Mouse (Mus musculus) liver, embryonic 15.5 days (tissue): ENCODE measurements around the gene Rasa3. TPM values are rescaled to one million over a fixed set of nuclear protein-coding genes. Genes with fewer than 3 reads are reported as not detected.

ENCODE experiments used
- ATAC-seq: fragments of 200-750 bp; cut with Nextera tagmentation; 2 replicates; pipeline ENCODE4 v1.8.0; 2017; ENCODE audit warnings: moderate number of reproducible peaks, mild to moderate bottlenecking, moderate library complexity; ENCODE audit not compliant: insufficient read depth
- H3K27ac ChIP-seq: fragments of 300-500 bp; sonication (generic); replicated peaks from 2 replicates; pipeline ENCODE4 v1.5.1; 2015; ENCODE audit warnings: mild to moderate bottlenecking, inconsistent platforms
- H3K27me3 ChIP-seq: fragments of 300-500 bp; sonication (generic); 2 replicates; pipeline ENCODE4 v1.6.1; 2015; ENCODE audit warnings: mild to moderate bottlenecking, inconsistent platforms
- H3K36me3 ChIP-seq: fragments of 300-500 bp; sonication (generic); replicated peaks from 2 replicates; pipeline ENCODE4 v1.6.1; 2015; ENCODE audit warnings: moderate library complexity, mild to moderate bottlenecking, inconsistent platforms
- H3K4me1 ChIP-seq: fragments of 300-500 bp; sonication (generic); replicated peaks from 2 replicates; pipeline ENCODE4 v1.6.1; 2015; ENCODE audit warnings: inconsistent platforms
- H3K4me2 ChIP-seq: fragments of 300-500 bp; sonication (generic); 2 replicates; pipeline ENCODE4 v1.6.1; 2015; ENCODE audit warnings: moderate library complexity, mild to moderate bottlenecking, inconsistent platforms
- H3K4me3 ChIP-seq: fragments of 300-500 bp; sonication (generic); replicated peaks from 2 replicates; pipeline ENCODE4 v1.5.1; 2015; ENCODE audit warnings: mild to moderate bottlenecking, inconsistent platforms
- H3K9ac ChIP-seq: fragments of 300-500 bp; sonication (generic); 2 replicates; pipeline ENCODE4 v1.6.1; 2015; ENCODE audit warnings: moderate library complexity, mild to moderate bottlenecking, inconsistent platforms
- H3K9me3 ChIP-seq: fragments of 300-500 bp; sonication (generic); replicated peaks from 2 replicates; pipeline ENCODE4 v1.6.1; 2016; ENCODE audit warnings: inconsistent platforms
- WGBS: fragments of 180-500 bp; shearing (Covaris S2); methylation state at CpG from one replicate; pipeline ENCODE4 v1.1.7; 2015; ENCODE audit warnings: mixed read lengths; ENCODE audit not compliant: insufficient replicate concordance; 5-methylcytosine and 5-hydroxymethylcytosine counted together
- polyA plus RNA-seq: library from polyadenylated mRNA; unstranded; fragments of >200 nt; fragmentation: Nextera tagmentation; extraction: Ambion mirVana; gene quantifications from 2 replicates; pipeline ENCODE4 v1.2.1, GENCODE M21; 2015

Gene Rasa3
- polyA plus RNA-seq, 1 experiment from 2014 or later: 16.4 TPM

- H3K4me3 ChIP-seq: no peak overlapping the region
- H3K36me3 ChIP-seq: peaks cover 10% of the 10 kb centered on the region; the same call in 1 of the 2 replicates
- H3K4me2 ChIP-seq: no peak overlapping the region
- no peaks in the 10 kb centered on the region for H3K27me3 ChIP-seq
- ATAC-seq: no peak
- H3K9ac ChIP-seq: no peak overlapping the region
- 74% methylated on average over 10 of the region's 10 CpGs for WGBS
- no peaks in the 10 kb centered on the region for H3K9me3 ChIP-seq
- H3K4me1 ChIP-seq: peaks cover 10% of the 10 kb centered on the region
- H3K27ac ChIP-seq: no peak overlapping the region
Measured at GRCm38 (mm10) chr8:13629351-13630090, 47.9 kb downstream of the Rasa3 start.

GRCm38 (mm10) chr8:13628067-13628466 is 49.3 kb downstream of the Rasa3 start:
- Histone ChIP-seq H3K9ac (no peak overlapping the region), H3K27me3 (no peaks in the 10 kb centered on the region), H3K4me2 (no peak overlapping the region), H3K4me1 (peaks cover 19% of the 10 kb centered on the region), H3K36me3 (peaks cover 10% of the 10 kb centered on the region; the same call in 1 of the 2 replicates), H3K27ac (no peak overlapping the region), H3K9me3 (no peaks in the 10 kb centered on the region), H3K4me3 (no peak overlapping the region)
- WGBS: 77% methylated on average over 9 of the region's 9 CpGs
- no peak for ATAC-seq

- H3K36me3 ChIP-seq: peaks cover 10% of the 10 kb centered on the region; the same call in 1 of the 2 replicates
- no peak for ATAC-seq
- no peak overlapping the region for H3K4me3 ChIP-seq
- H3K9me3 ChIP-seq: no peaks in the 10 kb centered on the region
- no peak overlapping the region for H3K27ac ChIP-seq
- 79% methylated on average over 5 of the region's 5 CpGs for WGBS
- H3K9ac ChIP-seq: no peak overlapping the region
- H3K4me1 ChIP-seq: peaks cover 17% of the 10 kb centered on the region
- H3K4me2 ChIP-seq: no peak overlapping the region
- H3K27me3 ChIP-seq: no peaks in the 10 kb centered on the region
Measured at GRCm38 (mm10) chr8:13627591-13627990, 49.8 kb downstream of the Rasa3 start.

GRCm38 (mm10) chr8:13626114-13626513 is 51.3 kb downstream of the Rasa3 start:
- 77% methylated on average over 10 of the region's 10 CpGs for WGBS
- no peak overlapping the region for H3K9ac ChIP-seq
- H3K9me3 ChIP-seq: no peaks in the 10 kb centered on the region
- no peak overlapping the region for H3K27ac ChIP-seq
- ATAC-seq: no peak
- no peak overlapping the region for H3K4me3 ChIP-seq
- H3K27me3 ChIP-seq: no peaks in the 10 kb centered on the region
- H3K4me1 ChIP-seq: peaks cover 9% of the 10 kb centered on the region; the same call in 1 of the 2 replicates
- H3K4me2 ChIP-seq: no peak overlapping the region
- H3K36me3 ChIP-seq: peaks cover 9% of the 10 kb centered on the region; the same call in 1 of the 2 replicates

GRCm38 (mm10) chr8:13625281-13625970 is 52.0 kb downstream of the Rasa3 start:
- no peak overlapping the region for H3K4me2 ChIP-seq
- H3K4me1 ChIP-seq: peaks cover 9% of the 10 kb centered on the region; the same call in 1 of the 2 replicates
- no peak for ATAC-seq
- H3K9ac ChIP-seq: no peak overlapping the region
- H3K4me3 ChIP-seq: no peak overlapping the region
- no peaks in the 10 kb centered on the region for H3K9me3 ChIP-seq
- H3K27me3 ChIP-seq: no peaks in the 10 kb centered on the region
- H3K36me3 ChIP-seq: peaks cover 5% of the 10 kb centered on the region; the same call in 1 of the 2 replicates
- H3K27ac ChIP-seq: no peak overlapping the region
- 66% methylated on average over 5 of the region's 5 CpGs for WGBS

- Histone ChIP-seq H3K4me2 (no peak overlapping the region), H3K9ac (no peak overlapping the region), H3K27me3 (no peaks in the 10 kb centered on the region), H3K9me3 (no peaks in the 10 kb centered on the region), H3K4me1 (peaks cover 9% of the 10 kb centered on the region; the same call in 1 of the 2 replicates), H3K36me3 (peaks cover 5% of the 10 kb centered on the region; the same call in 1 of the 2 replicates), H3K27ac (no peak overlapping the region), H3K4me3 (no peak overlapping the region)
- no peak for ATAC-seq
- 51% methylated on average over 11 of the region's 11 CpGs for WGBS
Measured at GRCm38 (mm10) chr8:13624863-13625262, 52.5 kb downstream of the Rasa3 start.

- no peak overlapping the region for H3K9ac ChIP-seq
- ATAC-seq: no peak
- no peak overlapping the region for H3K4me2 ChIP-seq
- no peaks in the 10 kb centered on the region for H3K9me3 ChIP-seq
- H3K27ac ChIP-seq: no peak overlapping the region
- H3K4me1 ChIP-seq: peaks cover 9% of the 10 kb centered on the region; the same call in 1 of the 2 replicates
- peaks cover 5% of the 10 kb centered on the region; the same call in 1 of the 2 replicates for H3K36me3 ChIP-seq
- H3K4me3 ChIP-seq: no peak overlapping the region
- no peaks in the 10 kb centered on the region for H3K27me3 ChIP-seq
- 42% methylated on average over 10 of the region's 10 CpGs for WGBS
Measured at GRCm38 (mm10) chr8:13623911-13624421, 53.4 kb downstream of the Rasa3 start.

GRCm38 (mm10) chr8:13623038-13623750 is 54.2 kb downstream of the Rasa3 start:
- Histone ChIP-seq H3K27ac (no peak overlapping the region), H3K9me3 (no peaks in the 10 kb centered on the region), H3K9ac (no peak overlapping the region), H3K27me3 (no peaks in the 10 kb centered on the region), H3K4me3 (no peak overlapping the region), H3K36me3 (peaks cover 5% of the 10 kb centered on the region; the same call in 1 of the 2 replicates), H3K4me1 (peaks cover 9% of the 10 kb centered on the region; the same call in 1 of the 2 replicates), H3K4me2 (no peak overlapping the region)
- WGBS: 59% methylated on average over 9 of the region's 9 CpGs
- no peak for ATAC-seq

GRCm38 (mm10) chr8:13620226-13620920 is 57.0 kb downstream of the Rasa3 start:
- Histone ChIP-seq H3K4me3 (no peak overlapping the region), H3K27me3 (no peaks in the 10 kb centered on the region), H3K4me1 (peaks cover 9% of the 10 kb centered on the region; the same call in 1 of the 2 replicates), H3K9me3 (no peaks in the 10 kb centered on the region), H3K4me2 (no peak overlapping the region), H3K36me3 (no peaks in the 10 kb centered on the region), H3K9ac (no peak overlapping the region), H3K27ac (no peak overlapping the region)
- WGBS: 73% methylated on average over 9 of the region's 9 CpGs
- no peak for ATAC-seq

- no peak overlapping the region for H3K4me2 ChIP-seq
- no peak for ATAC-seq
- no peaks in the 10 kb centered on the region for H3K4me1 ChIP-seq
- H3K9me3 ChIP-seq: no peaks in the 10 kb centered on the region
- H3K9ac ChIP-seq: no peak overlapping the region
- no peaks in the 10 kb centered on the region for H3K27me3 ChIP-seq
- no peak overlapping the region for H3K27ac ChIP-seq
- H3K4me3 ChIP-seq: no peak overlapping the region
- peaks cover 20% of the 10 kb centered on the region for H3K36me3 ChIP-seq
- WGBS: 71% methylated on average over 17 of the region's 17 CpGs
Measured at GRCm38 (mm10) chr8:13616831-13617505, 60.4 kb downstream of the Rasa3 start.
